Mouse (Mus musculus) liver, embryonic 14.5 days (tissue): ENCODE data around the gene Zfp46. TPM values are rescaled to one million over a fixed set of nuclear protein-coding genes. Genes with fewer than 3 reads are reported as not detected.

ENCODE experiments used
- ATAC-seq: fragments of 200-750 bp; cut with Nextera tagmentation; 2 replicates; pipeline ENCODE4 v1.8.0; 2017; ENCODE audit warnings: moderate number of reproducible peaks, mild to moderate bottlenecking, moderate library complexity; ENCODE audit not compliant: insufficient read depth
- DNase-seq, 3 experiments: peaks; one replicate each; pipeline ENCODE4 v3.0.0-alpha.2; 2012 to 2013; ENCODE audit warnings: low read depth in 3 of 3, low spot score in 3 of 3
- H3K27ac ChIP-seq: fragments of 300-500 bp; sonication (generic); 2 replicates; pipeline ENCODE4 v1.5.1; 2014; ENCODE audit warnings: moderate library complexity, mild to moderate bottlenecking, control low read depth, inconsistent platforms
- H3K27me3 ChIP-seq: fragments of 300-500 bp; sonication (generic); 2 replicates; pipeline ENCODE4 v1.6.1; 2014; ENCODE audit warnings: mild to moderate bottlenecking, low read length, moderate library complexity; ENCODE audit not compliant: control insufficient read depth, insufficient read depth
- H3K36me3 ChIP-seq: fragments of 300-500 bp; sonication (generic); replicated peaks from 2 replicates; pipeline ENCODE4 v1.6.1; 2014; ENCODE audit warnings: low read depth; ENCODE audit not compliant: control insufficient read depth, insufficient read depth
- H3K4me1 ChIP-seq, 2 experiments: fragments of 200-500 bp in 1 of 2; fragments of 300-500 bp in 1 of 2; sonication (generic) in 1 of 2; replicated peaks; 2 replicates each; pipeline ENCODE4 v1.6.1; 2012 to 2014; ENCODE audit warnings: antibody characterized with exemption in 1 of 2, inconsistent platforms in 1 of 2, low read length in 1 of 2; ENCODE audit not compliant: control insufficient read depth in 2 of 2, insufficient read depth in 2 of 2
- H3K4me2 ChIP-seq: fragments of 300-500 bp; sonication (generic); 2 replicates; pipeline ENCODE4 v1.6.1; 2014; ENCODE audit warnings: low read depth, mild to moderate bottlenecking, control low read depth, moderate library complexity
- H3K4me3 ChIP-seq, 2 experiments: fragments of 200-500 bp in 1 of 2; fragments of 300-500 bp in 1 of 2; sonication (generic) in 1 of 2; 2 replicates each; pipeline ENCODE4 v1.5.1; 2012 to 2014; ENCODE audit warnings: low read depth in 2 of 2, low read length in 2 of 2, mild to moderate bottlenecking in 2 of 2, control low read depth in 1 of 2, inconsistent platforms in 1 of 2, moderate library complexity in 1 of 2; ENCODE audit not compliant: insufficient read depth in 1 of 2
- H3K9ac ChIP-seq: fragments of 300-500 bp; sonication (generic); replicated peaks from 2 replicates; pipeline ENCODE4 v1.6.1; 2014; ENCODE audit warnings: mild to moderate bottlenecking, control low read depth, moderate library complexity
- H3K9me3 ChIP-seq: fragments of 300-500 bp; sonication (generic); 2 replicates; pipeline ENCODE4 v1.6.1; 2016; ENCODE audit warnings: low read length, mixed read lengths; ENCODE audit not compliant: control insufficient read depth
- CTCF ChIP-seq: IDR thresholded peaks from 2 replicates; pipeline ENCODE4 v1.5.1; 2016; ENCODE audit warnings: antibody characterized with exemption, low read depth, control low read depth
- EP300 ChIP-seq: IDR thresholded peaks from 2 replicates; pipeline ENCODE4 v1.6.1; 2016; ENCODE audit warnings: antibody characterized with exemption, low read depth
- WGBS: fragments of 180-500 bp; shearing (Covaris S2); extraction: QIAGEN DNeasy Blood & Tissue Kit; methylation state at CpG from one replicate; pipeline ENCODE4 v1.1.7; 2014; ENCODE audit not compliant: insufficient replicate concordance; 5-methylcytosine and 5-hydroxymethylcytosine counted together
- polyA plus RNA-seq, 2 experiments: library from polyadenylated mRNA; depleted of rRNA in 1 of 2; stranded (reverse) in 1 of 2; unstranded in 1 of 2; fragments of >200 nt; fragmentation: Nextera tagmentation in 1 of 2; extraction: Ambion mirVana in 1 of 2; gene quantifications; 2 replicates each; pipeline versions ENCODE4 v1.2.1 to v1.2.3; 2012 to 2014

Gene Zfp46
- polyA plus RNA-seq, 2 experiments, result 2.6 to 2.7 TPM

GRCm38 (mm10) chr4:136333191-136333590, 48.7 kb downstream of the Zfp46 start:
- no peak overlapping the region for H3K9ac ChIP-seq
- TF ChIP-seq EP300 (no peak), CTCF (no peak)
- H3K4me2 ChIP-seq, result no peak overlapping the region
- no peaks in the 10 kb centered on the region for H3K9me3 ChIP-seq
- 88% methylated on average over 3 of the region's 3 CpGs for WGBS
- no peak overlapping the region for H3K4me3 ChIP-seq
- H3K4me1 ChIP-seq, result no peaks in the 10 kb centered on the region
- no peaks in the 10 kb centered on the region for H3K27me3 ChIP-seq
- no peak for DNase-seq
- H3K27ac ChIP-seq, result no peak overlapping the region
- no peak for ATAC-seq
- peaks cover 42% of the 10 kb centered on the region for H3K36me3 ChIP-seq

GRCm38 (mm10) chr4:136335065-136335464, 50.6 kb downstream of the Zfp46 start:
- ATAC-seq, result no peak
- no peaks in the 10 kb centered on the region for H3K27me3 ChIP-seq
- H3K4me2 ChIP-seq, result no peak overlapping the region
- DNase-seq, result no peak
- peaks cover 45% of the 10 kb centered on the region for H3K36me3 ChIP-seq
- no peak overlapping the region for H3K4me3 ChIP-seq
- H3K27ac ChIP-seq, result no peak overlapping the region
- WGBS, result 53% methylated on average over 2 of the region's 2 CpGs
- no peak for TF ChIP-seq EP300
- TF ChIP-seq CTCF, result no peak
- no peaks in the 10 kb centered on the region for H3K4me1 ChIP-seq
- no peak overlapping the region for H3K9ac ChIP-seq
- no peaks in the 10 kb centered on the region for H3K9me3 ChIP-seq

DNA sequence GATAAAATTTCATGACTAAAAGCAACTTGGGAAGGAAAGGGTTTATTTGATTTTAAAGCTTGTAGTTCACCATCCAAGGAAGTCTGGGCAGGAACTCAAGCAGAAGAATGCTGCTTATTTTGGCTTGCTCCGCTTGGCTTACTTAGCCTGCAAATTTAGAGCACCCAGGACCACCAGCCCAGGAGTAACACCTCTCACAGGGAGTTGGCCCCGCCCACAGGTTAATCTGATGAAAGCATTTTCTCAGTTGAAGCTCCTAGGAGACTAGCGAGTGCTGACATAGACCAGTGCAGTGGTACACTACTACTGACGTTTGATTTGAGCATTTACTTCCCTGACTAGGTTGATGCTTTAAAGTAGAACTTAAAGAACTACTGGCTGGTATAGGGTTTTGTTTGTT, 52.6 kb downstream of the Zfp46 start:
- H3K27ac ChIP-seq, result no peak overlapping the region
- no peaks in the 10 kb centered on the region for H3K27me3 ChIP-seq
- no peak overlapping the region for H3K4me3 ChIP-seq
- no peak for TF ChIP-seq CTCF
- TF ChIP-seq EP300, result no peak
- H3K9me3 ChIP-seq, result no peaks in the 10 kb centered on the region
- H3K9ac ChIP-seq, result no peak overlapping the region
- WGBS, result 66% methylated on average over 4 of the region's 4 CpGs
- H3K4me1 ChIP-seq, result no peaks in the 10 kb centered on the region
- H3K36me3 ChIP-seq, result peaks cover 48% of the 10 kb centered on the region
- DNase-seq (no peak), ATAC-seq (no peak)
- no peak overlapping the region for H3K4me2 ChIP-seq

Other genes with a start within 250 kb of the Zfp46 start
- gene Rpl11, start 231.3 kb upstream of the Zfp46 start, polyA plus RNA-seq (2012; rRNA removed), result 457 and 805 TPM in 2 replicates
- 325 and 341 TPM in 2 replicates for gene Rpl11, start 231.3 kb upstream of the Zfp46 start, polyA plus RNA-seq (2014; fragmentation: Nextera tagmentation; extraction: Ambion mirVana)
- 23.0 and 29.8 TPM in 2 replicates for gene Id3, start 141.2 kb upstream of the Zfp46 start, polyA plus RNA-seq (2012; rRNA removed)
- 33.2 and 33.8 TPM in 2 replicates for gene Id3, start 141.2 kb upstream of the Zfp46 start, polyA plus RNA-seq (2014; fragmentation: Nextera tagmentation; extraction: Ambion mirVana)
- 38.4 and 40.5 TPM in 2 replicates for gene E2f2, start 112.3 kb upstream of the Zfp46 start, polyA plus RNA-seq (2012; rRNA removed)
- 50.3 and 53.4 TPM in 2 replicates for gene E2f2, start 112.3 kb upstream of the Zfp46 start, polyA plus RNA-seq (2014; fragmentation: Nextera tagmentation; extraction: Ambion mirVana)
- gene Asap3, start 78.3 kb upstream of the Zfp46 start, polyA plus RNA-seq (2012; rRNA removed), result 1.1 and 1.2 TPM in 2 replicates
- gene Asap3, start 78.3 kb upstream of the Zfp46 start, polyA plus RNA-seq (2014; fragmentation: Nextera tagmentation; extraction: Ambion mirVana), result 0.66 and 0.85 TPM in 2 replicates
- gene Tcea3, start 37.0 kb upstream of the Zfp46 start, polyA plus RNA-seq (2012; rRNA removed), result 2.3 and 4.8 TPM in 2 replicates
- 12.4 and 15.6 TPM in 2 replicates for gene Tcea3, start 37.0 kb upstream of the Zfp46 start, polyA plus RNA-seq (2014; fragmentation: Nextera tagmentation; extraction: Ambion mirVana)
- gene Hnrnpr, start 26.3 kb downstream of the Zfp46 start, polyA plus RNA-seq (2012; rRNA removed), result 21.0 and 41.5 TPM in 2 replicates
- gene Hnrnpr, start 26.3 kb downstream of the Zfp46 start, polyA plus RNA-seq (2014; fragmentation: Nextera tagmentation; extraction: Ambion mirVana), result 40.7 and 48.9 TPM in 2 replicates
- not detected in 2 replicates for gene Htr1d, start 138.8 kb downstream of the Zfp46 start, polyA plus RNA-seq (2012; rRNA removed)
- gene Htr1d, start 138.8 kb downstream of the Zfp46 start, polyA plus RNA-seq (2014; fragmentation: Nextera tagmentation; extraction: Ambion mirVana), result not detected in 2 replicates
- gene 6030445D17Rik, start 177.6 kb downstream of the Zfp46 start, polyA plus RNA-seq (2012; rRNA removed), result 0.03 and 0.08 TPM in 2 replicates
- gene 6030445D17Rik, start 177.6 kb downstream of the Zfp46 start, polyA plus RNA-seq (2014; fragmentation: Nextera tagmentation; extraction: Ambion mirVana), result 0.08 and 0.23 TPM in 2 replicates
- 1.6 and 1.8 TPM in 2 replicates for gene Luzp1, start 185.1 kb downstream of the Zfp46 start, polyA plus RNA-seq (2012; rRNA removed)
- 6.8 and 8.2 TPM in 2 replicates for gene Luzp1, start 185.1 kb downstream of the Zfp46 start, polyA plus RNA-seq (2014; fragmentation: Nextera tagmentation; extraction: Ambion mirVana)